Mouse (Mus musculus) heart, embryonic 11.5 days (tissue): Measurements from ENCODE around the gene Epor. TPM values are rescaled to one million over a fixed set of nuclear protein-coding genes. Genes with fewer than 3 reads are reported as not detected.
A peak's percentile ranks its signal among the peaks of the same experiment; 100 is the strongest.

Source experiments
- ATAC-seq: fragments of 200-750 bp; cut with Nextera tagmentation; replicated peaks from 2 replicates; pipeline ENCODE4 v1.8.0; 2017; ENCODE audit warnings: moderate library complexity; ENCODE audit not compliant: insufficient number of reproducible peaks, low FRiP score, low TSS enrichment
- H3K27ac ChIP-seq: fragments of 300-500 bp; sonication (generic); 2 replicates; pipeline ENCODE4 v1.5.1; 2014; ENCODE audit warnings: mild to moderate bottlenecking, low read depth, low read length
- H3K27me3 ChIP-seq: fragments of 300-500 bp; sonication (generic); 2 replicates; pipeline ENCODE4 v1.6.1; 2014; ENCODE audit warnings: mild to moderate bottlenecking, low read length, mixed read lengths; ENCODE audit not compliant: control insufficient read depth, insufficient read depth
- H3K36me3 ChIP-seq: fragments of 300-500 bp; sonication (generic); 2 replicates; pipeline ENCODE4 v1.6.1; 2014; ENCODE audit warnings: mild to moderate bottlenecking, low read length, moderate library complexity, mixed read lengths; ENCODE audit not compliant: control insufficient read depth, insufficient read depth
- H3K4me1 ChIP-seq: fragments of 300-500 bp; sonication (generic); 2 replicates; pipeline ENCODE4 v1.6.1; 2014; ENCODE audit warnings: low read length; ENCODE audit not compliant: control insufficient read depth, insufficient read depth
- H3K4me2 ChIP-seq: fragments of 300-500 bp; sonication (generic); 2 replicates; pipeline ENCODE4 v1.6.1; 2014; ENCODE audit warnings: mild to moderate bottlenecking, moderate library complexity
- H3K4me3 ChIP-seq: fragments of 300-500 bp; sonication (generic); 2 replicates; pipeline ENCODE4 v1.5.1; 2014; ENCODE audit warnings: low read depth, low read length
- H3K9ac ChIP-seq: fragments of 300-500 bp; sonication (generic); 2 replicates; pipeline ENCODE4 v1.6.1; 2014; ENCODE audit warnings: mild to moderate bottlenecking, low read depth, low read length, moderate library complexity
- H3K9me3 ChIP-seq: fragments of 300-500 bp; sonication (generic); replicated peaks from 2 replicates; pipeline ENCODE4 v1.6.1; 2016; ENCODE audit warnings: low read length; ENCODE audit not compliant: control insufficient read depth
- WGBS: fragments of 180-500 bp; shearing (Covaris S2); extraction: QIAGEN DNeasy Blood & Tissue Kit; methylation state at CpG from one replicate; pipeline ENCODE4 v1.1.7; 2014; ENCODE audit not compliant: insufficient replicate concordance; 5-methylcytosine and 5-hydroxymethylcytosine counted together
- polyA plus RNA-seq: library from polyadenylated mRNA; unstranded; fragments of >200 nt; fragmentation: Nextera tagmentation; extraction: Ambion mirVana; gene quantifications from 2 replicates; pipeline ENCODE4 v1.2.1, GENCODE M21; 2014

Epor gene
- polyA plus RNA-seq: 15.4 and 22.8 TPM in 2 replicates

DNA sequence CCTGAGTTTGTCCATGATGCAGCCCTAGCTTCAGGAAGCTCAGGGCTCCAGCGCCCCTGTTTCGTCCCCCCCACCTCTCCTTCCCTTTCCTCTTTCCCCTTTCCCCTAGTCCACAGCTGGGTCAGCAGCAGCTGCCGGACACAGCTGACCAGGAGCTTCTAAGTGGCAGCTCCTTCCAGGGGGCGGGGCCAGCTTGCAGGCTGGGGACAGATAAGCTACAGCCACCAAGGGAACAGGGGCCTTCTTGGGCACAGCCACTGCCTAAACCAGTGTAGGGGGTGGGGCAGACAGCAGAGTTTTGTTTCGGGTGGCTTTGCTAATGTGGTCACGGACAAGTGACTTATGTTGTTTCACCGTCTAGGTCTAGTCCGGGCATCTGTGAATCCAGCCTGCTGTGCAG lies at the start of gene Epor:
Gene Epor, minus strand, starts transcription at position 90 of the 400 bp plus-strand sequence.
- ATAC-seq: peak; percentile 83
- H3K4me3 ChIP-seq: peak within 1 kb of the TSS; percentile 57
- H3K4me2 ChIP-seq: peak within 1 kb of the TSS; percentile 94
- peaks cover 24% of the 10 kb centered on the region for H3K4me1 ChIP-seq
- H3K27me3 ChIP-seq: peaks cover 21% of the 10 kb centered on the region
- no peaks in the 10 kb centered on the region; the same call in 1 of the 2 replicates for H3K36me3 ChIP-seq
- no peaks in the 10 kb centered on the region for H3K9me3 ChIP-seq
- peak within 1 kb of the TSS; percentile 71 for H3K9ac ChIP-seq
- WGBS: 12% methylated on average over 8 of the region's 8 CpGs
- peak within 1 kb of the TSS; percentile 74 for H3K27ac ChIP-seq

DNA sequence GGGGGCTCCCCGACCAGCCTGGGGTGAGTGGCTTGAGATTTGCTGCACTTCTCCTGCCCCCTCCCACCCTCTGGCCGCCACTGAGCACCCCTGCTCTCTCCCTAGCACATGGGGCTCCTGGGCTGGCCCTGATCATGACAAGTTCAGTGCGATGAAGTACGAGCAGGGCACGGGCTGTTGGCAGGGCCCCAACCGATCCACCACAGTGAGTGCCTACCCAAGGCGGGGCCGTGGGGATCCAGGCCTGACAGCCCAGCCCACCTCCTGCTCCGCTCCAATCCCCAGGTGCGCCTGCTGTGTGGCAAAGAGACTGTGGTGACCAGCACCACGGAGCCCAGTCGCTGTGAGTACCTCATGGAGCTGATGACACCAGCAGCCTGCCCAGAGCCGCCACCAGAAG lies 49.4 kb upstream of the Epor start:
- no peak overlapping the region for H3K4me3 ChIP-seq
- no peak overlapping the region for H3K4me2 ChIP-seq
- H3K27ac ChIP-seq: no peak overlapping the region
- H3K4me1 ChIP-seq: no peaks in the 10 kb centered on the region
- ATAC-seq: no peak
- H3K9ac ChIP-seq: no peak overlapping the region
- 90% methylated on average over 13 of the region's 13 CpGs for WGBS
- H3K27me3 ChIP-seq: no peaks in the 10 kb centered on the region
- peaks cover 44% of the 10 kb centered on the region for H3K36me3 ChIP-seq
- H3K9me3 ChIP-seq: no peaks in the 10 kb centered on the region

GRCm38 (mm10) chr9:22011055-22011454 lies 47.7 kb upstream of the Epor start:
- Histone ChIP-seq H3K4me3 (no peak overlapping the region), H3K9me3 (no peaks in the 10 kb centered on the region), H3K36me3 (peaks cover 46% of the 10 kb centered on the region), H3K4me1 (no peaks in the 10 kb centered on the region), H3K9ac (no peak overlapping the region), H3K27me3 (no peaks in the 10 kb centered on the region), H3K4me2 (no peak overlapping the region), H3K27ac (no peak overlapping the region)
- WGBS: 81% methylated on average over 5 of the region's 5 CpGs
- no peak for ATAC-seq

GRCm38 (mm10) chr9:22004546-22004945 lies 41.2 kb upstream of the Epor start:
- Histone ChIP-seq H3K4me2 (no peak overlapping the region), H3K36me3 (peaks cover 13% of the 10 kb centered on the region), H3K4me3 (no peak overlapping the region), H3K9me3 (no peaks in the 10 kb centered on the region), H3K27me3 (no peaks in the 10 kb centered on the region), H3K9ac (no peak overlapping the region), H3K4me1 (peaks cover 13% of the 10 kb centered on the region), H3K27ac (no peak overlapping the region)
- 87% methylated on average over 12 of the region's 12 CpGs for WGBS
- no peak for ATAC-seq

DNA sequence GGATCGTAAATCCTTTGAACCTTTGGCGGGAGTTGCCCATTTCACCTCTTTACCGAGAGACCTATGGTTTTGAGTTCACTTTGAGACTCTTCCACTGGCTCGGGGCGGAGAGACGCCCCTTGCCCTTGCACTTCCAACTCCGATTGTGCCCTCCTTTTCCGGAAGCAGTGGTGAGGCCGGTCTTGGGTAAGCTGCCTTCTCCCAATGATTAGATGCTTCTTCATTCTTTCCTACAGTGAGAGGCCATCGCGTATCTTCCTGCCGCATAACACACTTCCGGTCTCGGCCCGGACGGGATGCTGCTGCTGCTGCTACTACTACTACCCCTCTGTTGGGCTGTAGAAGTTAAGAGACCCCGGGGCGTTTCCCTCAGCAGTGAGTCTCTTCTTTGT lies 39.9 kb upstream of the Epor start:
- Histone ChIP-seq H3K4me3 (peak overlapping the region; percentile 65), H3K27ac (peak overlapping the region; percentile 54), H3K27me3 (no peaks in the 10 kb centered on the region), H3K4me2 (peak overlapping the region; percentile 83), H3K36me3 (peaks cover 3% of the 10 kb centered on the region), H3K9ac (peak overlapping the region; percentile 74), H3K4me1 (peaks cover 13% of the 10 kb centered on the region), H3K9me3 (no peaks in the 10 kb centered on the region)
- under 1% methylated on average over 18 of the region's 18 CpGs for WGBS
- 0 out of 2 replicates have a peak, but pooled peaks have one; percentile 1 for ATAC-seq

- Histone ChIP-seq H3K4me2 (peak within 1 kb of the TSS; percentile 83), H3K4me3 (peak within 1 kb of the TSS; percentile 65), H3K36me3 (peaks cover 3% of the 10 kb centered on the region; the same call in 1 of the 2 replicates), H3K27me3 (no peaks in the 10 kb centered on the region), H3K27ac (peak within 1 kb of the TSS; percentile 54), H3K9me3 (no peaks in the 10 kb centered on the region), H3K4me1 (peaks cover 13% of the 10 kb centered on the region), H3K9ac (peak within 1 kb of the TSS; percentile 74)
- WGBS: 5% methylated on average over 57 of the region's 57 CpGs
- ATAC-seq: peak; percentile 99
These were observed 39.2 kb upstream of the Epor start, which contains the start of the genes Ccdc151 and Prkcsh for GRCm38 (mm10) chr9:22002194-22003162. TSS of gene Ccdc151 (minus strand) at chr9:22002634. TSS of gene Prkcsh (plus strand) at chr9:22002806.

DNA sequence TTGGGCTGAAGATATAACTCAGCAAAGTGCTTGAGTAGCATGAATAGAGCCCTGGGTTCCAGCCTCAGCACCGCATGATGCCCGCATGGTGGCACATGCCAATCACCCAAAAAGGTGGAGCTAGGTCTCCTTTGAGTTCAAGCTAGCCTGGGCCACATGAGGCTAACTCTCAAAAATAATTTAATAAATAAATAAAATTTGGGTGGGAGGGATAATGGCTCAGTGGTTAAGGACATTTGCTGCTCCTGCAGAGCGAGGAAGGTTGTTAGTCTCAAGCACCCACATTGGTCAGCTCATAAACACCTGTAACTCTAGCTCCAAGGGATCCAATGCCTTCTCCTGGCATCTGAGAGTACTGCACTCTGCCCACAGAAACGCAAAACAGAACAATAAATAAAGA lies 38.3 kb upstream of the Epor start:
- WGBS: 86% methylated on average over 4 of the region's 4 CpGs
- no peaks in the 10 kb centered on the region for H3K27me3 ChIP-seq
- no peak for ATAC-seq
- H3K27ac ChIP-seq: no peak overlapping the region
- no peak overlapping the region for H3K9ac ChIP-seq
- peaks cover 13% of the 10 kb centered on the region for H3K4me1 ChIP-seq
- H3K36me3 ChIP-seq: 0 out of 2 replicates have a peak, but pooled peaks cover 3% of the 10 kb centered on the region
- no peaks in the 10 kb centered on the region for H3K9me3 ChIP-seq
- H3K4me2 ChIP-seq: no peak overlapping the region
- no peak overlapping the region for H3K4me3 ChIP-seq

DNA sequence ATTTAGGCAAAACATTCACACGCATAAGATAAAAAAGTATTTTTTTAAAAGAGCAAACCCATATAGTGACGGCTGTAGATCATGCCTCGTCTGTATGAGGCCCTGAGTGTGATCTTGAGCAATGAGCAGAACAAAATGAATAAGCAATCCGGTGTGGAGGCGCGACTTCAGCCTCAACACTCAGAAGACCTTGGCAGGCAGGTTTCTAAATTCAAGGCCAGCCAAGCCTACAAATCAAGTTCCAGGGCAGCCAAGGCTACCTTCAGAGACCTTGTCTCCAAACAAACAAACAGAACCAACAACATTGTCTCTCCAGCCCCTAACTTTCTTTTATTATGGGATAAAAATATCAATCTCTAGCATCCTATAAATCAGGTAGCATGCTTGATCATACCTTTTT lies 37.0 kb upstream of the Epor start:
- no peaks in the 10 kb centered on the region for H3K27me3 ChIP-seq
- no peak overlapping the region for H3K9ac ChIP-seq
- H3K9me3 ChIP-seq: no peaks in the 10 kb centered on the region
- no peak overlapping the region for H3K27ac ChIP-seq
- H3K36me3 ChIP-seq: no peaks in the 10 kb centered on the region
- ATAC-seq: no peak
- H3K4me1 ChIP-seq: peaks cover 13% of the 10 kb centered on the region
- no peak overlapping the region for H3K4me3 ChIP-seq
- WGBS: 81% methylated on average over 6 of the region's 6 CpGs
- no peak overlapping the region for H3K4me2 ChIP-seq
